In the genomic region with DNA sequence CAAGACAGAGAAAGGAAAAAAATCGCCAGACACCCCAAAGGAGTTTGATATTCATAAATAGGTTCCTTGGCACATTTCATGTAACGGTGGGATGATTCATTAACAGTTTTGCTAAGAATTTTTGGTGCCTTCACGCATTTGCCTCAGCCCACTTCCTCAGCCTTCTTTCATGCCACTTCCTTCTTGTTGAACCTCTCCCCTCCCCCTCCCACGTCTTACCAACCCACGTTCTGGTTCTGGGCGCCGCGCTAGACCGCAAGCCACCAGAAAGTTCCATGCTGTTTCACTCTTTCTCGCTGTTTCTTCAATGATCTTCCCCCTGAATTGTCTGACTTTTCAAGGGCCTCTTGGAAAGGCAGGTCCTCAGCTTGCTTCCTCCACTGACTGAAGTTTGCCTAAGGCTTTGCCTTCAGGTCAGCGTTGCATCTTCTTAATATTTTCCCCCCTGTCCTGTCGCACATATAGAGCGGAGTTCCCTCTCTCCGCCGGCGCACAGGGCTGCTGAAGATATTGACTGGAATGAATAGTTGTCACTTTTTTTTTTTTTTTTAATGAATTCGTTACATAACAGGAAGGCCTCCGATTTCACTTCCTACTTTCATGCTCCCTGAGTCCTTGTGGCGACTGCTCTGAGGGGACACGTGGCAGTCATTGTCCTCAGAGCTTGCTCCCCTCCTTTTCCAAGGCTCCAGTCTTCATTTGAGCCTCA, we compare ENCODE assay signal across 9 mouse cellular contexts. TPM values are rescaled to one million over a fixed set of nuclear protein-coding genes. Genes with fewer than 3 reads are reported as not detected.
DNase-seq lines count a peak whose midpoint lies in the region; ATAC-seq and TF ChIP-seq lines count a peak whose summit lies in the region.
"Had no signal": no experiment of that assay in that cellular context is flagged by ENCODE, and none has a peak within 500 bp of the region (broad histone marks: within the 10 kb centered on the region; RNA-seq: fewer than 3 reads in every experiment).

No protein-coding gene starts in this region.

- TF ChIP-seq CTCF in midbrain, postnatal 0 days (IDR thresholded peaks at IDR 0.05) = no peak

- ATAC-seq in liver, embryonic 11.5 days (replicated peaks; ENCODE audit: low FRiP score) = peak; percentile 38; the same call in 1 of the 2 replicates
- no peak for ATAC-seq in midbrain, postnatal 0 days (ENCODE audit: low FRiP score)
- ATAC-seq in hindbrain, embryonic 13.5 days (ENCODE audit: low FRiP score) = no peak

- 41% methylated on average over 20 of the region's 20 CpGs for WGBS in liver, embryonic 11.5 days
- WGBS in midbrain, postnatal 0 days = 87% methylated on average over 20 of the region's 20 CpGs
- 87% methylated on average over 20 of the region's 20 CpGs for WGBS in hindbrain, embryonic 13.5 days

- H3K9me3 ChIP-seq in liver, embryonic 11.5 days (ENCODE audit: control insufficient read depth, low read length) = no peaks in the 10 kb centered on the region
- H3K9me3 ChIP-seq in midbrain, postnatal 0 days (ENCODE audit: low read length) = no peaks in the 10 kb centered on the region
- no peaks in the 10 kb centered on the region for H3K9me3 ChIP-seq in hindbrain, embryonic 13.5 days
- H3K9me3 ChIP-seq: neural tube, embryonic 13.5 days had no signal

- peak overlapping the region; percentile 63 for H3K9ac ChIP-seq in liver, embryonic 11.5 days (ENCODE audit: low read depth, low read length)
- no peak overlapping the region for H3K9ac ChIP-seq in midbrain, postnatal 0 days (replicated peaks; ENCODE audit: low read length, poor library complexity, severe bottlenecking)
- H3K9ac ChIP-seq in hindbrain, embryonic 13.5 days = no peak overlapping the region
- H3K9ac ChIP-seq: neural tube, embryonic 13.5 days had no signal

- H3K27ac ChIP-seq in liver, embryonic 11.5 days (ENCODE audit: low read depth, low read length) = peak overlapping the region; percentile 86
- no peak overlapping the region for H3K27ac ChIP-seq in midbrain, postnatal 0 days (ENCODE audit: low read depth, low read length)
- no peak overlapping the region for H3K27ac ChIP-seq in hindbrain, embryonic 13.5 days
- H3K27ac ChIP-seq: neural tube, embryonic 13.5 days had no signal

- no peaks in the 10 kb centered on the region for H3K36me3 ChIP-seq in liver, embryonic 11.5 days (ENCODE audit: control insufficient read depth, insufficient read depth, low read length)
- H3K36me3 ChIP-seq in midbrain, postnatal 0 days (ENCODE audit: insufficient read depth, low read length) = no peaks in the 10 kb centered on the region
- H3K36me3 ChIP-seq in hindbrain, embryonic 13.5 days = no peaks in the 10 kb centered on the region
- H3K36me3 ChIP-seq: neural tube, embryonic 13.5 days had no signal

- H3K4me1 ChIP-seq in liver, embryonic 11.5 days (replicated peaks; ENCODE audit: control insufficient read depth, insufficient read depth, low read length) = peaks cover 13% of the 10 kb centered on the region
- no peaks in the 10 kb centered on the region for H3K4me1 ChIP-seq in midbrain, postnatal 0 days (ENCODE audit: insufficient read depth, low read length)
- no peaks in the 10 kb centered on the region for H3K4me1 ChIP-seq in hindbrain, embryonic 13.5 days (replicated peaks)
- H3K4me1 ChIP-seq: neural tube, embryonic 13.5 days had no signal

- peak overlapping the region; percentile 61 for H3K4me2 ChIP-seq in liver, embryonic 11.5 days
- H3K4me2 ChIP-seq in midbrain, postnatal 0 days (ENCODE audit: low read depth, low read length, poor library complexity, severe bottlenecking) = no peak overlapping the region
- H3K4me2 ChIP-seq in hindbrain, embryonic 13.5 days = no peak overlapping the region
- H3K4me2 ChIP-seq: neural tube, embryonic 13.5 days had no signal

- H3K4me3 ChIP-seq in liver, embryonic 11.5 days (ENCODE audit: low read depth, low read length) = peak overlapping the region; percentile 40
- H3K4me3 ChIP-seq in midbrain, postnatal 0 days (ENCODE audit: low read depth, low read length) = no peak overlapping the region
- H3K4me3 ChIP-seq in hindbrain, embryonic 13.5 days = no peak overlapping the region
- H3K4me3 ChIP-seq: neural tube, embryonic 13.5 days had no signal

- no peaks in the 10 kb centered on the region for H3K27me3 ChIP-seq in liver, embryonic 11.5 days (replicated peaks; ENCODE audit: control insufficient read depth, insufficient read depth, low read length)
- H3K27me3 ChIP-seq in midbrain, postnatal 0 days (ENCODE audit: insufficient read depth, low read length) = no peaks in the 10 kb centered on the region
- no peaks in the 10 kb centered on the region for H3K27me3 ChIP-seq in hindbrain, embryonic 13.5 days
- H3K27me3 ChIP-seq: neural tube, embryonic 13.5 days had no signal

- peak; percentile 13 for DNase-seq in adrenal gland, adult 2 months
- no peak for DNase-seq in adrenal gland, postnatal 25 days
- peak; percentile 55 for DNase-seq in ES-CJ7 (ENCODE audit: low read depth, low spot score)
- DNase-seq in liver, embryonic 11.5 days (ENCODE audit: low spot score) = peak; percentile 48
- peak; percentile 45 for DNase-seq in skeletal muscle tissue, adult 2 months (ENCODE audit: low read depth, low spot score)
- DNase-seq in urinary bladder, postnatal 36 days (ENCODE audit: low spot score in 2 of 2) = no peak
- no peak for DNase-seq in midbrain, postnatal 0 days (ENCODE audit: low spot score)

RNA-seq across cellular contexts. Expression of a gene that starts 48.5 kb away (rescaled TPM):
- 10 to 100 TPM; 17.1 to 29.1 TPM for total RNA-seq in adrenal gland, adult 2 months (2021)
- 1.2 and 1.4 TPM in 2 replicates for polyA plus RNA-seq in adrenal gland, adult 2 months (2012; rRNA removed)
- total RNA-seq in adrenal gland, postnatal 25 days (2021) = 8.9 and 11.1 TPM in 2 replicates
- polyA plus RNA-seq in liver, embryonic 11.5 days (2014; fragmentation: Nextera tagmentation; extraction: Ambion mirVana) = 44.3 and 50.4 TPM in 2 replicates
- 6.9 and 12.3 TPM in 2 replicates for total RNA-seq in midbrain, postnatal 0 days (2014; rRNA removed)
- 7.5 and 7.8 TPM in 2 replicates for polyA plus RNA-seq in midbrain, postnatal 0 days (2015; fragmentation: Nextera tagmentation; extraction: Ambion mirVana)
- 15.6 and 16.0 TPM in 2 replicates for polyA plus RNA-seq in hindbrain, embryonic 13.5 days (2015; fragmentation: Nextera tagmentation; extraction: Ambion mirVana)

RNA-seq across cellular contexts. Expression of a gene that starts 48.7 kb away (rescaled TPM):
- total RNA-seq in adrenal gland, adult 2 months (2021) = not detected
- not detected in 2 replicates for polyA plus RNA-seq in adrenal gland, adult 2 months (2012; rRNA removed)
- total RNA-seq in adrenal gland, postnatal 25 days (2021) = not detected in 2 replicates
- polyA plus RNA-seq in liver, embryonic 11.5 days (2014; fragmentation: Nextera tagmentation; extraction: Ambion mirVana) = 0.06 TPM in 1 of 2 replicates, not detected in the other
- not detected in 2 replicates for total RNA-seq in midbrain, postnatal 0 days (2014; rRNA removed)
- polyA plus RNA-seq in midbrain, postnatal 0 days (2015; fragmentation: Nextera tagmentation; extraction: Ambion mirVana) = 0.06 TPM in 1 of 2 replicates, not detected in the other
- polyA plus RNA-seq in hindbrain, embryonic 13.5 days (2015; fragmentation: Nextera tagmentation; extraction: Ambion mirVana) = 0.08 and 0.14 TPM in 2 replicates
- polyA plus RNA-seq: neural tube, embryonic 13.5 days had no signal

Comparison
In these comparisons a context has a peak if more than half of its experiments do, and no peak if none do; other contexts are left out.
1. DNase-seq: peak in adrenal gland, adult 2 months (single experiment), ES-CJ7 (single experiment), liver, embryonic 11.5 days (single experiment) and skeletal muscle tissue, adult 2 months (single experiment); none in adrenal gland, postnatal 25 days (single experiment), urinary bladder, postnatal 36 days (0 of 2) and midbrain, postnatal 0 days (single experiment).